Mouse (Mus musculus): ENCODE data around the gene Sgcd. TPM values are rescaled to one million over a fixed set of nuclear protein-coding genes. Genes with fewer than 3 reads are reported as not detected.

Gene Sgcd
- polyA plus RNA-seq, 1 experiment from 2014 or later = 4.4 TPM

DNA sequence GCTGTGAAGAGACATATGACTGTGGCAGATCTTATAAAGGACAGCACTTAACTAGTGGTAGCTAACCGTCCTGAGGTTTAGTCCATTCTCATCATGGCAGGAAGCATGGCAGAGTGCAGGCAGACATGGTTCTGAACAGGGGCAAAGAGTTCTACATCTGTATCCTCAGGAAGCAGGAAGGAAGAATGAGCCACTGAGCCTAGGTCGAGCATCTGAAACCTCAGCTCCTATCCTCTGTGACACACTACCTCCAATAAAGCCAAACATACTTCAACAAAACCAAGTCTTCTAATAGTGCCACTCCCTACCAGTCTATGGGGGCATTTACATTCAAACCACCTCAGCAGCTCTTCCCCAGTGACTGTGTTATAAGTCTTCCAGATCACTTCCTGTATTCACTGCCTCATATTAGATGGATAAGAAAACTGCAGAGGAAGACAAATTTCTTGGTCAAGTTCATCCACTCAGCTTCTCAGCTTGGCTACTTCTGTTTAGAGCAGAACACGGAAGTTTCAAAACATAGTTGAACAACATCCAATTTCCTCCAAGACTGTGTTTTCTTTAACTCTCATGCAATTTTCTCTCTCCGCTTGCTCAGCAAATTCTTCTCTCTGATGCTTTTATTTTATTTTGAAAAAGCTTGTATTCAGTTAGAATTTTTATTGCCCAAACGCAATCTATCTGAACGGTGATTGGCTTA, 817.7 kb downstream of the Sgcd start:
- H3K4me3 ChIP-seq (replicated peaks; ENCODE audit: low read length) = no peak overlapping the region
- H3K9me3 ChIP-seq (replicated peaks; ENCODE audit: control insufficient read depth, low read length) = no peaks in the 10 kb centered on the region
- WGBS = 69% methylated on average over 6 of the region's 6 CpGs
- no peak for ATAC-seq (ENCODE audit: insufficient read depth, low FRiP score)
- no peak overlapping the region for H3K9ac ChIP-seq (ENCODE audit: low read length)
- H3K36me3 ChIP-seq (ENCODE audit: control insufficient read depth, insufficient read depth, low read length) = no peaks in the 10 kb centered on the region
- H3K4me1 ChIP-seq (ENCODE audit: control insufficient read depth, insufficient read depth, low read length) = no peaks in the 10 kb centered on the region
- H3K27me3 ChIP-seq (ENCODE audit: control insufficient read depth, insufficient read depth, low read length) = no peaks in the 10 kb centered on the region
- no peak overlapping the region for H3K27ac ChIP-seq (ENCODE audit: low read length)
- H3K4me2 ChIP-seq (ENCODE audit: low read depth, low read length) = no peak overlapping the region

DNA sequence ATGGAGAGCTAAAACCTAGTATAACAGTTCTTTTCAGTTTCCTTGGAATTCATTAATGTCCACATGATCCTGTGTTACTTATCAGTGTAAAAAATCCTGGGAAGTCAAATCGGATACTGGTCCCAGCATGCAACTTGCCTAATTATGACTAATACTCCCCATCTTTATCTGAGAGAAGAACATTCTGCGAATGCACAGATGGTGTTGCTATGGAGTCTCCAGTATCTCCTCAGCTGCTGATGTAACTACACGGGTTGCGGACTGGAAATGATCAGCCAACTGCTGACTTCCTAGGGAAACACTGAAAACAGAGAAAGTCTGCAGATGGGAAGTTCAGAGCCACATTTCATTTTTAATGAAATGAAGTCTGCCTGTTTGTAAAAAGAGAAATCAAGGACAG, 821.4 kb downstream of the Sgcd start:
- no peak for ATAC-seq (ENCODE audit: insufficient read depth, low FRiP score)
- Histone ChIP-seq H3K36me3 (ENCODE audit: control insufficient read depth, insufficient read depth, low read length) (no peaks in the 10 kb centered on the region), H3K27ac (ENCODE audit: low read length) (no peak overlapping the region), H3K9ac (ENCODE audit: low read length) (no peak overlapping the region), H3K4me1 (ENCODE audit: control insufficient read depth, insufficient read depth, low read length) (no peaks in the 10 kb centered on the region), H3K9me3 (replicated peaks; ENCODE audit: control insufficient read depth, low read length) (no peaks in the 10 kb centered on the region), H3K27me3 (ENCODE audit: control insufficient read depth, insufficient read depth, low read length) (no peaks in the 10 kb centered on the region), H3K4me2 (ENCODE audit: low read depth, low read length) (no peak overlapping the region), H3K4me3 (replicated peaks; ENCODE audit: low read length) (no peak overlapping the region)
- 76% methylated on average over 4 of the region's 4 CpGs for WGBS

DNA sequence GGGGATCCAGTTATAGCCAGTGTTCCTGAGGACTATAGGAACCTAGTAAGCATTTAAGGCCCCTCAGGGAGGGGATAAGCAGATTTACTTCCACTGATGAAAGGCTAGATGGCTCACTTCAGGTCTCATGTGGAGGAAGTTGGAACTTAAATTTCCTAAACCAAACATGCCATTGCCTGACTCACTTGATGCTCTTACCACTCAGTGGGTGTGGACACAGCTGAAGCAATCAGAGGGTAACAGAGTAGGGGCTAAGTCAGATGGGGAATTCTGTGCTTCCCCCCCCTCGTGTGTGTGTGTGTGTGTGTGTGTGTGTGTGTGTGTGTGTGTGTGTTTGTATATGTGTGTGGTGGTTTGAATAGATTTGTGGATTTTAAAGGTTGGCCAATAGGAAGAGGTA, 830.7 kb downstream of the Sgcd start:
- peaks cover 5% of the 10 kb centered on the region; the same call in 1 of the 2 replicates for H3K4me1 ChIP-seq (ENCODE audit: control insufficient read depth, insufficient read depth, low read length)
- no peaks in the 10 kb centered on the region for H3K36me3 ChIP-seq (ENCODE audit: control insufficient read depth, insufficient read depth, low read length)
- no peak overlapping the region for H3K4me2 ChIP-seq (ENCODE audit: low read depth, low read length)
- no peak overlapping the region for H3K27ac ChIP-seq (ENCODE audit: low read length)
- ATAC-seq (ENCODE audit: insufficient read depth, low FRiP score) = no peak
- no peak overlapping the region for H3K9ac ChIP-seq (ENCODE audit: low read length)
- H3K27me3 ChIP-seq (ENCODE audit: control insufficient read depth, insufficient read depth, low read length) = no peaks in the 10 kb centered on the region
- WGBS = 80% methylated on average over 1 of the region's 1 CpGs
- H3K9me3 ChIP-seq (replicated peaks; ENCODE audit: control insufficient read depth, low read length) = no peaks in the 10 kb centered on the region
- no peak overlapping the region for H3K4me3 ChIP-seq (replicated peaks; ENCODE audit: low read length)

DNA sequence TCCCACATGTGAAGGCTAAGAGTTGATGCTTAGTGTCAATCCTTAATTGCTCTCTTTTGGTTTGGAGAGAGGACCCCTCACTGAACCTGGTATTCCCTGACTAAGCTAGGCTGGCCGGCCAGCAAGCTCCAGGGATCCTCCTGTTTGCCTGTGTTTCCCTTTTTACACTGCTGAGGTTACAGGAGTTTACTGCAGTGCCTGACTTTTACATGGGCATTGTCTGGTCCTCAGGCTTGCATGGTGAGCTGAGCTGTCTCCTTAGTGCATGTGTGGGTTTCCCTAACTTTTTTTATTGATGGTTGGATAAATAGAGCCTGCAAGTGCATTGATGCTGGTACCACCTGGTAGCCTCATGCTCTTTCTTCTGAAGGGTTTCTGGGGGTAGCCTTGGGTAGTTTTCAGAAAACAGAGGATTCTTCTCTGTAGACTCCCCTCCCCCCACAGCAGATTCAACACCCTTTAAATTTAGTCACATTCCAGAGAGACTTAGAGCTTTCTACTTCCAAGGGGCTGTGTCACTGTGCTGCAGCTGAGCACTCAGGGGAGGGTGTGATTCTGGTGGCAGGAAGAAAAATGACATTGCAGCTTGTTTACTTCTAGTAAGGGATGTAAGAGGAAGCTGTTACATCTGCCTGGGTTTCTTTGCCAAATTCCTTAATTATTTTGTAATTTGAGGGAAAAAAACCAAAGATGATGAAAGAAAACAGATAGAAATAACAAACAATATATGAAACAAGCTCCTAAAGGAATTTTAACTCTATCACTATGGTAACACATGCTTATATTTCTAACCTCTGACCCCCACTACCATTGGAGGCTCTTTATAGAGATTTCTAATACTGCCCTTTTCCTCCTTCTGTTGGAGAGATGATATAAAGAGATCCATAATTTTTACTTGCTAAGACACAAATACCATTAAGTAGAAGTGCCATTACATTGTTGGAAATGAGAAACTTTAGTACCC, 831.8 kb downstream of the Sgcd start:
- 31% methylated on average over 1 of the region's 1 CpGs for WGBS
- Histone ChIP-seq H3K4me1 (ENCODE audit: control insufficient read depth, insufficient read depth, low read length) (peaks cover 5% of the 10 kb centered on the region; the same call in 1 of the 2 replicates), H3K9ac (ENCODE audit: low read length) (no peak overlapping the region), H3K27ac (ENCODE audit: low read length) (no peak overlapping the region; the same call in 1 of the 2 replicates), H3K4me2 (ENCODE audit: low read depth, low read length) (no peak overlapping the region), H3K4me3 (replicated peaks; ENCODE audit: low read length) (no peak overlapping the region), H3K9me3 (replicated peaks; ENCODE audit: control insufficient read depth, low read length) (no peaks in the 10 kb centered on the region), H3K36me3 (ENCODE audit: control insufficient read depth, insufficient read depth, low read length) (no peaks in the 10 kb centered on the region), H3K27me3 (ENCODE audit: control insufficient read depth, insufficient read depth, low read length) (no peaks in the 10 kb centered on the region)
- no peak for ATAC-seq (ENCODE audit: insufficient read depth, low FRiP score)

DNA sequence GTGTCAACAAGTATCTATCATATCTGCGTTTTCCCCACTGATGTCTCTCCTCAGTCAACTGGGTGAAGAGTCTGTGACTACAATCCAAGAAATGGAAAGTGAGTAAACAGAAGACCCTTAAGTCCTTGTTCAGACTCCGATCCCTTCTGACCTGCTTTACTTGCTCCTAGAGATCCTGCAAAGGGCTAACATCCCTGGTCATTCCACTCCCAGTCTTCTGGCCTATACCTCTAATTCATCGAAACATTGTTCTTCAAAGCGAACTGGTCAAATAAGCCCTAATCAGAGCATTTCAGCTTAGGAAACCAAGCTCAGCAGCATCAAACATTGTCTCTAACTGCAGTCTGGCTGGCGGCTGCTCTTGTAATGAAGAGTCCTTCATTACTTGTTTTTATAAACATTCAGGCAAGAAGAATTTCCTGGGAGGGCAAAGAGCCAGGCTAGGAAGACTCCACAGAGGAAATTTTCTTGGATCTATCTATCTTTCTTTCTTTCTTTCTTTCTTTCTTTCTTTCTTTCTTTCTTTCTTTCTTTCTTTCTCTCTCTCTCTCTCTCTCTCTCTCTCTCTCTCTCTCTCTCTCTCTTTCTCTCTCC, 833.8 kb downstream of the Sgcd start:
- Histone ChIP-seq H3K36me3 (ENCODE audit: control insufficient read depth, insufficient read depth, low read length) (no peaks in the 10 kb centered on the region), H3K27ac (ENCODE audit: low read length) (no peak overlapping the region)

DNA sequence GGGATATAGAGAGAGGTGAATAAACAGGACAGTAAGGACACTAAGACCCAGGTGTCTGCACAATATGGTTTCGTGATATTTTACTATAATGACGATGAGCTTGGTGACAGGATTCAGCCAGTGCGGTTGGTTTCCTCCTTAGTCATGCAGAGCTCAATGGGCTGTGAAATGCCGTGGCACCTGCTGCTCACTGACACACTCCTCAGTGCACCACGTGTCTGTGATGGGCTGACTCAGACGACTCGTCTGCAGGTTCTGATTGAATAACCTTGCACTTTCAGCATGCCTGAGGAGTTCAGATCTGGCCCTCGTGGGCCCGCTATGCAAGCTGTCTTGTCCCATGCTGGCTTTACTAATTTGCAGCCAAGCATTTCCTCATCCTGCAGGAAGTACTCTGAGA, 839.2 kb downstream of the Sgcd start:
- H3K27ac ChIP-seq (ENCODE audit: low read length) = no peak overlapping the region
- no peak overlapping the region for H3K4me3 ChIP-seq (replicated peaks; ENCODE audit: low read length)
- ATAC-seq (ENCODE audit: insufficient read depth, low FRiP score) = no peak
- H3K9ac ChIP-seq (ENCODE audit: low read length) = no peak overlapping the region
- no peaks in the 10 kb centered on the region for H3K36me3 ChIP-seq (ENCODE audit: control insufficient read depth, insufficient read depth, low read length)
- no peaks in the 10 kb centered on the region for H3K4me1 ChIP-seq (ENCODE audit: control insufficient read depth, insufficient read depth, low read length)
- 74% methylated on average over 9 of the region's 9 CpGs for WGBS
- no peak overlapping the region for H3K4me2 ChIP-seq (ENCODE audit: low read depth, low read length)
- H3K27me3 ChIP-seq (ENCODE audit: control insufficient read depth, insufficient read depth, low read length) = no peaks in the 10 kb centered on the region
- H3K9me3 ChIP-seq (replicated peaks; ENCODE audit: control insufficient read depth, low read length) = no peaks in the 10 kb centered on the region

More for the DNA sequence above, 833.8 kb downstream of the Sgcd start:
- no peak for ATAC-seq (ENCODE audit: insufficient read depth, low FRiP score)
- Histone ChIP-seq H3K9me3 (replicated peaks; ENCODE audit: control insufficient read depth, low read length) (no peaks in the 10 kb centered on the region), H3K4me1 (ENCODE audit: control insufficient read depth, insufficient read depth, low read length) (peaks cover 5% of the 10 kb centered on the region; the same call in 1 of the 2 replicates), H3K9ac (ENCODE audit: low read length) (no peak overlapping the region), H3K4me3 (replicated peaks; ENCODE audit: low read length) (no peak overlapping the region), H3K4me2 (ENCODE audit: low read depth, low read length) (no peak overlapping the region), H3K27me3 (ENCODE audit: control insufficient read depth, insufficient read depth, low read length) (no peaks in the 10 kb centered on the region)
- WGBS = 49% methylated on average over 5 of the region's 5 CpGs

DNA sequence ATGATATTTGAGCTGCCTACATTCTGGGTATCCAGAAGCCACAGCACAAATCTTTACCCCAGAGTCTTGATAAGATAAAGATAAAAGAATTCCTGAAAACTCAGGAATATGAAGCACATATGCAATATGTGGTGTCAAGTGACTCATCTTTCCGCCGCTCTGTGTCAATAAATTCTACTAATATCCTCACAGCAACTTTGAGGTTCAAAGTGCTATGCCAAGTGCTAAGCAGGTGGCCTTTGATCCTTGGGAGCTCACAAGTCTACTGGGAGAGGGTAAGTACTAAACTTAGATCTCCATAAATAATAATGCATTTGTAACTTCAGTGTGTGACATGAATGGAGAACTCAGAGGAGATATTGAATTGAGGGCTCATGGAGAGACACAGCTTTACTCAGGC, 848.9 kb downstream of the Sgcd start:
- ATAC-seq (ENCODE audit: insufficient read depth, low FRiP score) = no peak
- Histone ChIP-seq H3K4me1 (ENCODE audit: control insufficient read depth, insufficient read depth, low read length) (no peaks in the 10 kb centered on the region), H3K4me2 (ENCODE audit: low read depth, low read length) (no peak overlapping the region), H3K4me3 (replicated peaks; ENCODE audit: low read length) (no peak overlapping the region), H3K9ac (ENCODE audit: low read length) (no peak overlapping the region), H3K27me3 (ENCODE audit: control insufficient read depth, insufficient read depth, low read length) (no peaks in the 10 kb centered on the region), H3K36me3 (ENCODE audit: control insufficient read depth, insufficient read depth, low read length) (no peaks in the 10 kb centered on the region), H3K9me3 (replicated peaks; ENCODE audit: control insufficient read depth, low read length) (no peaks in the 10 kb centered on the region), H3K27ac (ENCODE audit: low read length) (no peak overlapping the region)
- WGBS = 81% methylated on average over 2 of the region's 2 CpGs

DNA sequence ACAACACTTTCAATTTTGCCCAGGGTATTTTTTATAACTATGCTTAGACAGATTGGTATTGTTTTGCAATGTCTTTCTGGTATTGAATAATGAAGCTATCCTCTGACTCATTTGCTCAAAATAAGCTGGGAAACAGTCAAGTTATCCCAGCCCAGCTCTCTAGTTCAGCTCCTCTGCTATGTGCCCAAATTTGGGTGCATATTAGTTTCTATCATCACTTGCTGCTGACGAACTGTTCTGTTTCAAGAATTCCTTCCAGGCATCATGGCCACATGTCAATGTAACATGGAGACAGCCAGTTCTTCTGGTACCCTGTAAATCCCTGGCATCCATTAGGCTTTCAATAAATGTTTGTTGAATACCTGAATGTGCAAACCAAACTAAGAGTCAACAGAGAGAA, 849.5 kb downstream of the Sgcd start:
- no peaks in the 10 kb centered on the region for H3K36me3 ChIP-seq (ENCODE audit: control insufficient read depth, insufficient read depth, low read length)
- no peak overlapping the region for H3K4me3 ChIP-seq (replicated peaks; ENCODE audit: low read length)
- H3K9ac ChIP-seq (ENCODE audit: low read length) = no peak overlapping the region
- H3K9me3 ChIP-seq (replicated peaks; ENCODE audit: control insufficient read depth, low read length) = no peaks in the 10 kb centered on the region
- no peak overlapping the region for H3K27ac ChIP-seq (ENCODE audit: low read length)
- H3K4me1 ChIP-seq (ENCODE audit: control insufficient read depth, insufficient read depth, low read length) = no peaks in the 10 kb centered on the region
- ATAC-seq (ENCODE audit: insufficient read depth, low FRiP score) = no peak
- WGBS = 76% methylated on average over 1 of the region's 1 CpGs
- H3K27me3 ChIP-seq (ENCODE audit: control insufficient read depth, insufficient read depth, low read length) = no peaks in the 10 kb centered on the region
- H3K4me2 ChIP-seq (ENCODE audit: low read depth, low read length) = no peak overlapping the region

DNA sequence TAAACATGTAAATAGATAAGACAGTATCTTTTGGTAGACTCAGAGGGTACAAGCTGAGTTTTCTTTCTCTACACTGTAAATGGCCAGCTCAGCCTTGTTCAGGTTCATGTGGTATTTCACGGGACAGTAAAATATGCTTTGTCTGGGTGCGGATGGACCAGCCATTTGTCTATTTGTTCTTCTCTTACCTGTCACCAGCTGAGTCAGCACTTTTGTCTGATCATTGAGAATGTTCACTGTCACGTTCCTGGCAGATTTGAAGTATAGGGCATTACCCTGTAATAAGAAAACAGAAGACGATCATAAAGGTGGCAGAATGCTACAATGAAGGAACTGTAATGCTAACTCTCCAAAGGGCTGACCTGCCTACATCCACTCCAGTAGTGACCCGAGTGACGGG, 856.4 kb downstream of the Sgcd start:
- no peaks in the 10 kb centered on the region for H3K36me3 ChIP-seq (ENCODE audit: control insufficient read depth, insufficient read depth, low read length)
- no peak overlapping the region for H3K9ac ChIP-seq (ENCODE audit: low read length)
- no peaks in the 10 kb centered on the region for H3K4me1 ChIP-seq (ENCODE audit: control insufficient read depth, insufficient read depth, low read length)
- no peak overlapping the region for H3K27ac ChIP-seq (ENCODE audit: low read length)
- no peak for ATAC-seq (ENCODE audit: insufficient read depth, low FRiP score)
- 90% methylated on average over 6 of the region's 6 CpGs for WGBS
- no peaks in the 10 kb centered on the region for H3K9me3 ChIP-seq (replicated peaks; ENCODE audit: control insufficient read depth, low read length)
- H3K27me3 ChIP-seq (ENCODE audit: control insufficient read depth, insufficient read depth, low read length) = no peaks in the 10 kb centered on the region
- H3K4me2 ChIP-seq (ENCODE audit: low read depth, low read length) = no peak overlapping the region
- no peak overlapping the region for H3K4me3 ChIP-seq (replicated peaks; ENCODE audit: low read length)

Data from stomach, embryonic 16.5 days (tissue).